Mouse (Mus musculus) urinary bladder, postnatal 36 days (tissue): ENCODE measurements around the gene Catsperz.

ENCODE experiments used
- DNase-seq, 2 experiments: peaks; one replicate each; pipeline ENCODE4 v3.0.0; 2022; ENCODE audit warnings: low spot score in 2 of 2, mixed read lengths in 1 of 2

Gene Catsperz

GRCm38 (mm10) chr19:6947742-6948141, 22.6 kb upstream of the Catsperz start:
- DNase-seq, result no peak

DNA sequence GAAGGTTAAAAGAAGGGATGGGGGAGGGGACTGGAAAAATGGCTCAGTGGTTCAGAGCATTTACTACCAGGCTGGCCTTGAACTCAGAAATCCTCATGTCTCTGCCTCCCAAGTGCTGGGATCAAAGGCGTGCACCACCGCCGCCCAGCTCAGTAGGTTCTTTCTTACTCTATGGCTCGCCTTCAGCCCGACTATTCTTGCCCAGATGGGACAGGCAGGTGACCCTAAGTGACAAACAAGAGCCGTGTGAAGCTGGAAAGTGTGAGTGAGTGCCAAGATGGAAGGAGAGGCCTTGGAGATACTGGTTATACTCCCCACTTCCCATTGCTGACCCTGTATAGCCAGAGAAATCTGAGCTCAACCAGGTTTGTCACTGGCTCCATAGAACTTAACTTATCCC, 18.5 kb upstream of the Catsperz start:
- DNase-seq, result no peak

DNA sequence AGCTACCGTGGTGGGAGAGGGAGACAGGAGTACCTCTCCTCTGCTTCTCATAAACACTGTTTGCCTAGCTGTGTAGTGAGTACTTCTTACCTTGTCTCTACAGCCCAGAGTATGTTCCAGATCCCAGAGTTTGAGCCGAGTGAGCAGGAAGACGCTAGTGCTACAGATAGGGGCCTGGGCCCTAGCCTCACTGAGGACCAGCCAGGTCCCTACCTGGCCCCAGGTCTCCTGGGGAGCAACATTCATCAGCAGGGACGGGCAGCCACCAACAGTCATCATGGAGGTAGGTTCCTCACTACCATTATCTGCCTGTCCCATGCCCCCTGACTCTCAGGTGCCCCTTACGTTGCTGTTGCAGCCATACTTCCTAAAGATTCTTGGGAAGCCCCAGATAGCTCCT, 17.6 kb upstream of the Catsperz start:
- DNase-seq, result no peak

DNA sequence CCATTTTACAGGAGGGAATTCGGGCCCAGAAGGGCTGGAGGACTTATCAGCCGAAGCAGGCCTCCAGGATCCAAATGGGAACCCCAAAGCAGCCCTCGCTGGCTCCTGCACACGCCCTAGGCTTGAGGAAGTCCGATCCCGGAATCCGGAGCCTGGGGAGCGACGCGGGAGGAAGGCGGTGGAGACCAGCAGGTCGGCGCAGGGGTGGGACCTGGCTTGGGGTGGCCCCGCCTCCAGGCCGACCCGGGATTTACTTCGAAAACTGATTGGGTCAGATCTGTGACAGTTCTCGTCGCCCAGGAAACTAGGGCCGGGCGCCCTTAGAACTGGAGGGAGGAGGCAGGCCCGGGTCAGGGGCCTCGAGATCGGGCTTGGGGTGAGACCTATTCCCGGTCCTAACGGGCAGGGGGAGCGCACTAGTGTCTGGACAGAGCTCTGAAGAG, 17.1 kb upstream of the Catsperz start, which contains the start of gene Gpr137:
TSS of gene Gpr137 (minus strand) at position 232 of the 443 bp plus-strand sequence.
- peak; percentile 92 to 97 for DNase-seq

DNA sequence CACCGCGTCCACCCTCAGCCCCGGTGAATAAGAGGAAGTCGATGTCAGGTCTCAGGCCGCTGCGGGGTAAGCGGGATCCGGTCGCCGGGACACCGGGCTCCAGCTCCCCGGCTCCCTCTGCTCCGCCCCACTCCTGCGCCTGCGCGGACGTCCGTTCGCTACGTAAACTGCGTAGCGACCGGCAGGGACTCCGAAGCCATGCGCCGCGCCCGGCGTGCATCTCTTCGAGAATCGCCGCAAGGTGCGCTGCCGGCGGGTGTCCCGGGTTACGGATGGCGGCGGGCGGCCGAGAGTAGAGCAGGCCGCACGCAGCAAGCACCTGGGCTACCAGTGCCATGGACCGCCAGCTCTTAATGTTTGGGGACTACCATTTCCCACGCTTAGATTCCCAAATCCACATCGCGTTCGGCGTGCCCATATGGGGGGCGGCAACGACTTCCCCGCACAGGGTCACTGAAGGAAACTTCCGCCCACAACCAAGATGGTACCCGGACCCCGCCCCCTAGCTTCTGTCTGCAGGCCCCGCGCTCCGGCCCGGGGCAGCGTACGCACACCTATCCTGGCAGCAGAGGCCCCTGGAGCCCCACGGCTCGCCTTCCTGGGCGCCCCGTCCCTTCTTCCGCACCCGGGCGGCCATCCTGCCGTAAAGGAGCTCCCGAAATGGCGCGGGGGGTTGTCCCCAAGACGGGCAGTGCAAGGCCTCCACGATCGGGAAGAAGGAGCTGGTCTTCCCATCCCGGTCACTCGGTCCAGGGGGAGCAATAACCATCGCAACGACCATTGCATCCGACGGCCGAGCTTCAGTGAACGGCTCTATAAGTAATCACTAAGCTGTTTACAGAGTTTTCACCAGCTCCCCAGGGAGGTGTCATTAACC, 16.4 kb upstream of the Catsperz start, which contains the start of gene Bad:
TSS of gene Bad (plus strand) at position 490 of the 877 bp plus-strand sequence.
- peak; percentile 92 to 94 for DNase-seq

DNA sequence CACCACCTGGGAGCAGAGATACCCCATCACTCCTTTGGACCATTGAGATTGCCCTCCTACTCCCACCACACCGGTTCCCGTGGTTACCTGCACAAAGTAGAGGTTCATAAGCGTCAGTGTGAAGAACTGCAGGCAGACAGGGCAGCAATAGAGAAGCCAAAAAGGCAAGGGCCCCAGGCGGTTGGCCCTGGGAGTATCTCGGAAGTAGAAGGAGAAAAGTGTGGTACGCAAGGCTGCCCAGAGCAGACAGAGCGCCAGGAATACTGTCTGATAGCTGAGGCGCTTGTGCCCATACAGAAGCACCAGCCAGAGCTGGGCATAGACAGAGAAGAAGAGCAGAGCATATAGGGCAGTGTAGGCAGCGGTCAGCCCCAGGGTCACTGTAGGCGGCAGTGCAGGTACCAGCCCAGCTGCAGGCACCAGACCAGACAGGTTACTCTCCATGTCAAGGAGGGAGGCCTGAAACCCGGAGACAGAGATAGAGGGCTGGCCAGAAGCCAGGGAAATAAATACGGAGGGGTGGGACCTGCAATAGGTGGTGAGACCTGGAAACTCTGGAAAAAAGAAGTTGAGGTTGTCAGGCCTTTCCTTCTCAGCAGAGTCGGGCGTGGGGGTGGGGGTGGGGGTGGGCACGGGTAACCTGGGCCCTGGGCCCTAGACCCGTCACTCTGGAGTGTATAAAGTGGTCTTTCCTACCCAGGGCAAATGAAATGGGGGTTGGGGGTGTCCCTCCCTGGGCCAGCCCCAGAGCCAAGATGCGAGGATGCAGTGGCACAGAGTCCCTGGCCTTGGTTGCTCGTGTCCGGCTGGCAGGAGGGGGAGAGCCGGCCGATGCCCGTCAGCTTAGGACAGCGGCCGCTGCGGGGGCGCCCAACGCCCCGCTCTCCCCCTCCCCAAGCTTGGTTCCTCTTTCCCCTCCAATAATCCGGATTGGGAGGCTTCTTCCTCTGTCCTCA, 15.5 kb upstream of the Catsperz start:
- no peak for DNase-seq

DNA sequence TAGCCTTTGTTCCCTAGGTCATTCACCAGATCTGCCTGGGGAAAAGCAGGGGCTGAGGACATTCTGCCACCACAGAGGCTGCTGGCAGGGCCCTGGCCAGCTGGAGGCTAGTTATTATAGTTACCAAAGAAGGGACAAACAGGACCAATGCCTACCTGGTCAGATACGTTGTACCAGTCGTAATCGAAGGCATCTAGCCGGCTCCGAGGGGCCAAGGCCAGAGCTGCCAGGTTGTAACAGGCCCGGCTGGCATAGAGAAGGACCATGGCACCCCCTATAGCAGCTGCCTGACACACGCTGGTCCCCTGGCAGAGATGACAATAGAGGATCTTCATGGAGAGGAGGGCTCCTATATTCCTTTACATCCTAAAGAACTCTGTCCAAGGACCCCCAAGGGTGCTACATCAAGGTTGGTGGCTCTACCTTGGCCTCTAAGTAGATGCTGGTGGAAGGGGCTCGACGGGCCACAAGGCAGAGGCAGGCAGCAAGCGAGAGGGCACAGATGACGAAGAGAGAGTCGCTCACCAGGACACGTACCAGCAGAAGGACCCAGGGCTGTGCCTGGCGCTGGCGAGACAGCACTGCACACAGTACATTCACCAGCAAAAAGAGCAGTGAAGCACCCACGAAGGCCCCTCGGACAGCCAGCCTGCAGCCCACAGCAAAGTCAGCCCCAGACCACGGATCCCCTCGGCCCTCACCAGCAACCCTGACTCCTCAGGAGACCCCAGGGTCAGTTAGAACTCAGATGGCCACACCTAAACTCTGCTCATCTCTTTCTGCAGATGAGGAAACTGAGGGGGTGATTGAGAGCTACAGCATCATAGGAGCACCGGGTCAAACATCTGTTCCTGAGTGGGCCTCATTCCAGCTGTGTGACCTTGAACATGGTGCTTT, 14.2 kb upstream of the Catsperz start:
- DNase-seq, result no peak

DNA sequence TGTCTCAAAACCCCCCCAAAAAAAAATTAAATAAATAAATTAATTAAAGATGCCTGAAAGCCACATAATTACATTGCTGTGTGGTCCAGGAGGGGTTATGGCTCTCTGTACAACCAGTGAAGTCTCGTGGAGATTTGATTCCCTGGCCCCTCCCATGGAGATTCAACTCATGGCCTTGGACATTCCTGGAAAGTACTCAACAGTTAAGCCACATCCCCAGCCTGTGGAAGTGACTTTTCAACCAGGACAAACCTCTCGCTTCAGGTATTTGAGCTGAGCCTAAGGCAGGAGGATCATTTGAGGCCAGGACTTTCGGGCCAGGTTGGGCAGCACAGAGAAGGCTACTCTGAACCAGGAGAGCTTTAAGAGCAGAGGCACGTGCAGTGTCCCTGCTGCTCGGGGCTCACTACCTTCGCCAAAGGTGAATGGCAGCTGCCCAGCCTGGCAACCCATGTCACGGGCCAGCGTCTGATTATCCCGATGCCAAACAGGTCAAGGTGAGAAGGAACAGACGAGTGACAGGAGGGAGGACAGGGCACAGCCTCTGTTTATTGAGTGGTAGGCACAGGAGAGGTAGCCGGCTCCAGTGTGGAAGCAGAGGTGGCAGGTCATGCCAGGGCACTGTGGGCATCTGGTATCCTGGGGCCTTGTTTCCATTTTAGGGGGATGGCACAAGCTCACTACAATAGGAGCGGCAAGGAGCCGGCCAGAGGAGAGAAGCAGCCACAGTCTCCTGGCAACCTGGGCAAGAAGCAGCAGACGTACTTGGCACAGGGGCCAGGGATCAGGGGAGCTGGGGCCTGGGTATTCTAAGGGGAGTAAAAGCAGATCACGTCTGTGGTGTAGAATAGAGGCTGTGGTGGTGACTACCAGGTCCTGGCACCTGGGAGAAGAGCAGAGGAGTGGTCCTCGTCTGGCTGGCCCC, 12.6 kb upstream of the Catsperz start:
- no peak for DNase-seq

GRCm38 (mm10) chr19:6936299-6936698, 11.1 kb upstream of the Catsperz start:
- DNase-seq, result no peak

- DNase-seq, result no peak
These were observed 9.2 kb upstream of the Catsperz start, which contains the start of gene Kcnk4 for GRCm38 (mm10) chr19:6934195-6934977. Kcnk4 (minus strand) TSS chr19:6934515.

GRCm38 (mm10) chr19:6933436-6934194, 8.4 kb upstream of the Catsperz start:
- no peak for DNase-seq

DNA sequence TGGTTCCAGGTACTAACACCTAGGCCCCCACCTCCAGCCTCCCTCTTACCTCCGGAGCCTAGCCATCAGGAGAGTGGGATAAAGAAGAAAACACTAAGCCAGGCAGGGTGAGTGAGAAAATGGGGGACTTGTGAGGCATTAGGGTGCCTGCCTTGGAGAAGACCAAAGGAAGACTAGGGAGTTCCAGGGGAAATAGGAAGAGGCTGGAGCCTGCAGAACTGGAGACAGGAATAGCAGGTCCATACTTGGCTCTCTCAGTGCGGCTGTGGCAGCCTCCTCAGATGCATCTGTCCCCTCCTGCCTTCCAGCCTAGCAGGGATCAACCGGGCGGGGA, 7.9 kb upstream of the Catsperz start:
- no peak for DNase-seq

- DNase-seq, result no peak
These were observed 6.8 kb upstream of the Catsperz start for GRCm38 (mm10) chr19:6932018-6932417.

DNA sequence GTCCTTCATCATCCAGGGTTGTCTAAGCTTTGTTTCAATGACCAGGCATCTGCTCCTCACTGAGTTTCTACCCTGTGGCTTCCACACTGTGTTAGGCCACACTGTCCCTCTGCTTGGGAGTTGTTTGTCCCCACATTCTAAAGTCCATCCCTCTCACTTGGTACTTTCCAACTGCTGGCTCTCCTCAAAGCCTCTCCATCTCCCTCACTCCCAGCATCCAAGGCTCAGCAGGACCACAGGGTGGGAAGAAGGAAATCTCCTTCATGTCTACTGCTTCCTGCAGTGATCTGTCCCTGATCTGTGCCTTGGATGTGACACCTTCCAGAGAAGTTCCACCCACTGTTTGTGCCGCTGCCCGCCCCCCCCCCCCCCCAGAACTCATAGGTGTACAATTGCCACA, 5.8 kb upstream of the Catsperz start:
- DNase-seq, result no peak

DNA sequence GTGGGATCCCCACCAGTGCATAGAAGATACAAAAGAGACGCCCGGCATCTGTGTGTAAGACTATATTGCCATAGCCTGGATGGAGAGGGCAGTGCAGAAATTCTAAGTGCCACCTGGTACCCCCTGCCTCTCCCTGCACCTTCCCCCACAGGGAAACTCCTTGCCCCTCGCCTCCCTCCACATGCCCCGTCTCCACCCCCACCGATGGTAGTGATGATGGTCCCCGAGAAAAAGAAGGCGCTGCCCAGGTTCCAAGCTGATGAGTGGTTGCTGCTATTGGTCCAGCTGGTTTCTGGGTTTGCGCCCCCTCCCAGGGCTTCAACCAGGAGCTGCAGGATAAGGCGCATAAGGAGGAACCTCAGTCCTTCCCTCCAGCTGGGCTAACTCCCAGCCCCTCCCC, 2.9 kb upstream of the Catsperz start:
- no peak for DNase-seq

GRCm38 (mm10) chr19:6926559-6927255, 1.5 kb upstream of the Catsperz start:
- DNase-seq, result peak; percentile 67 to 74

GRCm38 (mm10) chr19:6925611-6926329, 590 bp upstream of the Catsperz start:
- no peak for DNase-seq
